Mouse (Mus musculus): ENCODE data around the gene Snrnp70. TPM values are rescaled to one million over a fixed set of nuclear protein-coding genes. Genes with fewer than 3 reads are reported as not detected.
A peak's percentile ranks its signal among the peaks of the same experiment; 100 is the strongest.
"Not testable (repeated sequence)": the region's sequence is repeated elsewhere in the genome, so short reads cannot be mapped to it uniquely, and the experiment has no call there.

The Snrnp70 gene
- total RNA-seq, 2 experiments from 2014 or later, result 146 to 161 TPM

DNA sequence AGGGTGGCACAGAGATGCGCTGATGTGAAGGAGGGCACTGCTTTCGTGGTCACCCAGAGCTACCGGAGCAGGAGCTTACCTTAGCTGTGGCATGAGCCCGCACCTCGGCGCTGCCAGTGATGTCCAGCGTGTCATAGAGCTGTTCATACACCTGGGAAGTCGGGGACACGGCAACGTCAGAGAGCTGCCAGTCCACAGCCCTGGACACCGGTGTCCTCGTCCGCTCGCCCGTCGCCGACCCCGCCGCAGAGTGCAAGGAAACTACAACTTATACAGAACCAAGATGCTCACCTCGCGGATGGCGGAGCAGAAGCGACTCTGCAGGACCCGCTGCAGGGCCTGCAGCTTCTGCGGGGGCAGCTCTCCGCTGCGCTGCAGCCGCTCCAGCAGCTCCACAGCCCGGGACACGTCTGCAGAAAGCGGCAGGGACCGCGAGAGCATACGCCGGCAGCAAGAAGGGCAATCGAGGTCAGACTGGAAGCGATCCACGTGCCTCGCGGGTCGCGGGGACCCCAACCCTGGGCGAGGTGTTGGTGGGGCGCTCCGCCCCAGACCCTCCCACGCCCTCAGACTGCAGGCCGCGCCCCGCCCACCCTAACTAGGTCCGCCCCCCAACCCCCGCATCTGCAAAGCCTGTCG is 25.6 kb downstream of the Snrnp70 start:
- intact Hi-C loops (cut with DNase I), result no loop called here
- no peak for DNase-seq

- no peak for DNase-seq
- intact Hi-C loops (cut with DNase I), result no loop called here
Observed at GRCm38 (mm10) chr7:45369022-45369745, 26.4 kb downstream of the Snrnp70 start.

GRCm38 (mm10) chr7:45368178-45368577 is 27.4 kb downstream of the Snrnp70 start:
- intact Hi-C loops (cut with DNase I), result no loop called here
- no peak for DNase-seq

GRCm38 (mm10) chr7:45367020-45367880 is 28.3 kb downstream of the Snrnp70 start:
- DNase-seq, result peak; percentile 98
- intact Hi-C loops (cut with DNase I), result no loop called here

DNA sequence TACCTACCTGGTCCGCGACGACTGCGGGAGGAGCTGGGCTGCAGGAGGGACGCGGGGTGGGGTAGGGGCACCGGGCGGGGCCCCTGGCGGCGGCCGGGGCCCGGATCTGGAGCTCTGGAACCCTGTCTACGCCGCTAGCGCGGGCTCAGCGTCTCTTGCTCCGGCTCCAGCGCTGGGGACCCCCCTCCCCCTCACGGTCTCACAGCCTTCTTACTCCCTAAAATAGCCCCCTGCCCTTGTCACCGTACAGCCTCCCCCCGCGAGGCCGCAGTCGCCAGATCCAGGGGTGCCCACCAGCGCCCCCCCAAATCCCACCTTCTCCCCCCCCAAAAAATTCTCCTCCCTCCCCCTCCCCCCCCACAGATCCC is 28.9 kb downstream of the Snrnp70 start, which contains the start of gene Ppfia3:
Ppfia3 (minus strand) TSS at position 368 of the 368 bp plus-strand sequence.
- DNase-seq, result no peak
- intact Hi-C loops (cut with DNase I), result no loop called here

GRCm38 (mm10) chr7:45365742-45366651 is 29.5 kb downstream of the Snrnp70 start:
- peak; percentile 68 to 78 for DNase-seq
- intact Hi-C loops (cut with DNase I), result no loop called here

- no peak for DNase-seq
- intact Hi-C loops (cut with DNase I), result no loop called here
Observed at GRCm38 (mm10) chr7:45363983-45364382, 31.6 kb downstream of the Snrnp70 start.

- DNase-seq, result no peak
- intact Hi-C loops (cut with DNase I), result no loop called here
Observed at GRCm38 (mm10) chr7:45362801-45363200, 32.7 kb downstream of the Snrnp70 start.

DNA sequence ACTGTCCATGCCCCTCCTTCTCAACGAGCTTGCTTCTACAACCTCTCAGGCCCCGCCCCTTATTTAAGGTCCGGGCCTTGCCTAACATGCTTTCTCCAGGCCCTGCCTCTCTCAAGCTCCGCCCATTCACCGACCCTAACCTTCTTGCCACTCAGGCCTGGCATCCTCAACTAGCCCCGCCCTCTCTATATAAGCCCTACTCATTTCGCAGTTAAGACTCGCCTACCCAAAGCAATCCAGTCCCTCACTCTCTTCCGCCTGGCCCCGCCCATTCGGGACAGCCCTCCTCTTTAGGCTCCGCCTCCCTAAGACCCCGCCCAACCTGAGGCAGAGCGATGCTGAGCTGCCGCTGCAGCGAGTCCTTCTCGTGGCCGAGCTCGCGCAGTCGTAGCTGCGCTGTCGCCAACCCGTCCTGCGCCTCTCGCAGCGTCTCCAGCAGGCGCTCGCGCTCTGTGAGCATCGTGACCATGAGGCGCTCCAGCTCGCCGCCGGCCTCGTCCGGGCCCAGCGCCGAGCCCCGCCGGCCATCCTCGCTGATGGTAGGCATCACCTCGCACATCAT is 34.2 kb downstream of the Snrnp70 start:
- intact Hi-C loops (cut with DNase I), result no loop called here
- peak; percentile 61 to 63 for DNase-seq

GRCm38 (mm10) chr7:45360404-45361125 is 35.0 kb downstream of the Snrnp70 start:
- DNase-seq, result no peak
- intact Hi-C loops (cut with DNase I), result no loop called here

DNA sequence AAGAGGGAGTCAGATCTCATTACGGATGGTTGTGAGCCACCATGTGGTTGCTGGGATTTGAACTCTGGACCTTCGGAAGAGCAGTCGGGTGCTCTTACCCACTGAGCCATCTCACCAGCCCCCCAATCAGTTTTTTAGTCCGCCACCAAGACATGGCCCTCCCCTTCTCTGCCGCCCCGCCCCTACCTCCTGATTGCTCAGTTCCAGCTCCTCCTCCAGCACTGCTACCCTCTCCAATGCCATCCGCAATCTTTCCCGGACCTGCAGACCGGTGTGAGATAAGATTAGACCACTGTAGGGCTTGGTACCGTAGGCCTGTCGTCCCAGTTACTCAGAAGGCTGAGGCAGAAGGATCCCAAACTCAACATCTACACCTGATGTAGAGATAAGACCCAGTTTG is 36.5 kb downstream of the Snrnp70 start:
- intact Hi-C loops (cut with DNase I); DNase-seq: not testable (repeated sequence)

- intact Hi-C loops (cut with DNase I), result no loop called here
- no peak for DNase-seq
Observed at GRCm38 (mm10) chr7:45356087-45356486, 39.5 kb downstream of the Snrnp70 start.

GRCm38 (mm10) chr7:45355318-45356020 is 40.1 kb downstream of the Snrnp70 start:
- intact Hi-C loops (cut with DNase I), result no loop called here
- no peak for DNase-seq

GRCm38 (mm10) chr7:45353041-45353440 is 42.5 kb downstream of the Snrnp70 start:
- no peak for DNase-seq
- intact Hi-C loops (cut with DNase I), result no loop called here

DNA sequence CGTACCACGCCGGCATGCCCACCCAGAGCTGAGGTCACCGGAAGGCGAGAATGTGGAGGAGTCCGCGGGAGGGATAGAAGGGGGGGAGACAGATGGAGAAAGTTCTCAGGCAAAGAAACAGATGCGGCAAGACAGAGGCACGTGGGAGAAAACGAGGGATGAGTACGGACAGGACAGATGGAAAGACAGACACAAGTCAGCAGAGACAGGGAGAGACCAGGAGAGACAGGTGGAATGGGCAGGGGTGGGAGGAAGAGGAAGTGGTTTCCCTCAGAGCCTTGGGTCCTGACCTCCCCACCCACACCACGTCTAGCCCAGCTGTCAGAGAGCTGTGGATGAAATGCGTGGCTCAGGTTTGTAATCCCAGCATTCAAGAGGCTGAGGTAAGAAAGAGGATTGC is 48.6 kb downstream of the Snrnp70 start:
- no peak for DNase-seq
- intact Hi-C loops (cut with DNase I), result no loop called here

- DNase-seq, result peak in 1 of 2 experiments; percentile 37
- intact Hi-C loops (cut with DNase I), result no loop called here
Observed at GRCm38 (mm10) chr7:45343543-45343942, 52.0 kb downstream of the Snrnp70 start.

- intact Hi-C loops (cut with DNase I), result no loop called here
- DNase-seq, result no peak
Observed at GRCm38 (mm10) chr7:45342081-45342480, 53.5 kb downstream of the Snrnp70 start.

DNA sequence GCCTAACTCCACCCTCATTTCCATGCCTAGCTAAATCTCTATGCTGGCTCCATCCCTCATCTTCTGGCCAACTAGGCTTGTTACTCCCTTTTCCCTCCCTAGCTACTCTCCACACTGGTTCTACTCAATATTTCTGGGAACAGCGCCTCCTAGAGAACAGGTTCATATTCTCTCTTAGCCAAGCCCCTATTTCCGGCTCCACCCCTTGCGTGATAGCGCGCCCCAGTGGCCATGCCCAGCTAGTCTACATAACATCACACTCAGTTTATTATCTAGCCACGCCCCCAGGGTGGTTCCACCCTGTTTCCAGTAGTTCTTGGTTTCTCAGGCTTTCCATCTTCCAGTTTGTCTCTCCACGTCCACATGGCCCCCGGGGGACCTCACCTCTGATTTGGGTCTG is 54.2 kb downstream of the Snrnp70 start:
- intact Hi-C loops (cut with DNase I), result loop anchor here (2.0 kb wide), 1 partner anchor 33 kb away; no protein-coding TSS in a partner anchor
- peak; percentile 85 to 93 for DNase-seq

GRCm38 (mm10) chr7:45340669-45341068 is 54.9 kb downstream of the Snrnp70 start:
- DNase-seq, result peak; percentile 54 to 63
- intact Hi-C loops (cut with DNase I), result loop anchor here (2.0 kb wide), 1 partner anchor 32 kb away; no protein-coding TSS in a partner anchor
